Mouse (Mus musculus) kidney, postnatal 25 days (tissue): ENCODE results near the gene Exoc3l.
A peak's percentile ranks its signal among the peaks of the same experiment; 100 is the strongest.
"Not testable (repeated sequence)": the region's sequence is repeated elsewhere in the genome, so short reads cannot be mapped to it uniquely, and the experiment has no call there.

Experiments
- DNase-seq, 2 experiments: peaks; one replicate each; pipeline ENCODE4 v3.0.0; 2021; ENCODE audit warnings: mixed read lengths in 2 of 2

Gene Exoc3l

DNA sequence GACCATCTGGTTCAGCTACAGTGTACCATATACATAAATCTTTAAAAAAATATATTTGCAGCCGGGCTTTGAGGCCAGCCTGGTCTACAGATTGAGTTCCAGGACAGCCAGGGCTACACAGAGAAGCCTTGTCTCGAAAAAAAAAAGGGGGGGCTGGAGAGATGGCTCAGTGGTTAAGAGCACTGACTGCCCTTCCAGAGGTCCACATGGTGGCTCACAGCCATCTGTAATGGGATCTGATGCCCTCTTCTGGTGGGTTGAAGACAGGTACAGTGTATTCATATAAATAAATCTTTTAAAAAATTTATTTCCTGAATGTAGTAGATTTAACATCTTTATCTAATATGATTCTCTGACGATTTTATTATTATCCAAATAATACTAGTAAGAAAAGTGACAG is 4.1 kb downstream of the Exoc3l start:
- not testable (repeated sequence) for DNase-seq

- DNase-seq = not testable (repeated sequence)
Measured at GRCm38 (mm10) chr8:105291364-105291763, 4.5 kb downstream of the Exoc3l start.

GRCm38 (mm10) chr8:105290554-105291314 is 5.2 kb downstream of the Exoc3l start:
- peak; percentile 91 to 98 for DNase-seq

DNA sequence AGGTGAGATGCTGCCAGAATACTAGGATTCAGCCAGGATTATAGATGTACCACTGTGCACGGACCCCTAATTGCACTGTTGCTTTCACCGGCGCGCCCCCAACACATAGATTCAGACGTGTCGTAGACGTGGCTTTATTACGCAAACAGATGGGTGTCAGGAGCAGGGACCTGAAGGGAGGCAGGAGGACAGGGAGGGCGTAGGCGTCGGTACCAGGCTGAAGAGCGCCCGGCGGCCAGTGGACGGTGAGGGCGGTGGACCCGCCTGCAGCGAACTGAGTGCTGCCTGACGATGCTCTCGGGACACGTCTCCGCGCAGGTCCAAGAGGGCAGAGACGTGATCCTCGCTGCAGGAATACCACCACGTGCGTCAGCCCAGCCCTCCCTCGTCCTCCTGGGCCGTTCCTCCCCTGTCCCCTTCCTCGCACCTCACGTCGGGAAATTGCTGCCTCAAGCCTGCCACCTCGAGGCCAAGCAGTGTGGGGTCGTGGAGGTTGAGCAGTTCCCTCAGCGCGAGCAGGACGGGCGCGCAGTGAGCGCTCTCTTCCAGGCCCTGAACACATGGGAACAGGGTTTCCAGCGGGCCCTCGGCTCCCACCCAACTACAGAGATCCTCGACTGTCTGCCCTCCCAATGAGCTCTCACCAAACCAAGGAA is 6.0 kb downstream of the Exoc3l start, which contains the start of gene 4931428F04Rik:
4931428F04Rik (minus strand) TSS at position 60 of the 656 bp plus-strand sequence.
- peak; percentile 42 to 58 for DNase-seq

- peak; percentile 88 to 92 for DNase-seq
Measured at GRCm38 (mm10) chr8:105288958-105289732, 6.8 kb downstream of the Exoc3l start.

GRCm38 (mm10) chr8:105288231-105288630 is 7.7 kb downstream of the Exoc3l start:
- no peak for DNase-seq

- no peak for DNase-seq
Measured at GRCm38 (mm10) chr8:105286907-105287306, 9.0 kb downstream of the Exoc3l start.

- no peak for DNase-seq
Measured at GRCm38 (mm10) chr8:105285514-105285913, 10.4 kb downstream of the Exoc3l start.

DNA sequence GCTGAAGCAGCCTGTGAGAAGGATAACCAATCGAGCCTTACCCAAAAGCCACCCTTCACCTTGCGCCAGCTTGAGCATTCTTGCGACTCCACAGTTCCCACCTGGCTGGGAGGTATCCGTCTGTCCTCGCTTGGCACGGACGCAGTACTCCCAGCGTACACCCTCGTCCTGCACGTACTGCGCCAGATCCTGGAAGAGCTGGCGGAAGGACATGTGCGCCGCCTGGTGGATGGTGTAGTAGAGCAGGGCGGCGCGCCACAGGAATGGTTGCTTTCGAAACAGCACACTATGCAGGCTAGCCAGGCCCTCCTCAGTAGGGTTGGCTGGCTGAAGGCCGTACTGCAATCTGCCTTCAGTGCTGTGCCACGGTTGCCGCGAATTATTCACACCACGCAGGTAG is 12.8 kb downstream of the Exoc3l start:
- DNase-seq = peak; percentile 62 to 67

DNA sequence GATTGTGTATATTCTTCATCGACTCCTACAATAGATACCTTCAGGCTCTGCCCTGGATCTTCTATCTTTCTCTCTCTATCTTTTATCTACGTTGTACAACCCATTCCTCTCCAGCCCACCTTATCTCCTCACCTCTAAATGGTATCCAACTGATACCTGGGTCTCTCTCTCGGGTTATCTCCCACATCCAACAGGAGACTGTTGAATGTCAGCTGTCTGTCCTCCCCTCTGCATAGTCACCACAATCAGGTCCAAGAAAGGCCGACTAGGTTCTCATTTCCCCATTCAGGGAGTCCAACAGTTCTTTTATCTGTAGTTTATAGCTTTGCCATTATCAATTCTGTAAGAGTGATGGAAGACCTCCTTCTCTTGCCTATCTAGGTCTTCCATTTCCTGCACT is 13.7 kb downstream of the Exoc3l start:
- DNase-seq = no peak

- DNase-seq = no peak
Measured at GRCm38 (mm10) chr8:105281821-105282220, 14.1 kb downstream of the Exoc3l start.

DNA sequence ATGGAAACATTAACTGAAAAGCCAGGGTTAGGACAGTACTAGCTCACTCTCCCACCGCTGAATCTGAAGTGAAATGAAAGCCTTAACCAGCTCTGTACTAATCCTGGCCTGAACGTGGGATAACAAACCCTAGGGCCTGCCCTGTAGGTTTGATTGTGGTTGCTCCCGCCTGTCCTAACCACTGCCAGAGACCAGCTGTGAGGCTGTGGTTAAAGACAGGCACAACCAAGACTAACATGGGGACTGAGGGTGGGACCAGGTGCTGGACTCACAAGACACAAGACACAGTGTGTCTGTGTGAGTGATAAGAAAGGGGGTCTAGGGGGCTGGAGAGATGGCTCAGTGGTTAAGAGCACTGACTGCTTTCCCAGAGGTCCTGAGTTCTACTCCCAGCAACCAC is 15.3 kb downstream of the Exoc3l start:
- DNase-seq = no peak

GRCm38 (mm10) chr8:105278911-105279334 is 17.0 kb downstream of the Exoc3l start:
- DNase-seq = peak; percentile 90 to 94

GRCm38 (mm10) chr8:105276292-105277120 is 19.4 kb downstream of the Exoc3l start:
- peak; percentile 71 to 74 for DNase-seq

- DNase-seq = no peak
Measured at GRCm38 (mm10) chr8:105275840-105276239, 20.1 kb downstream of the Exoc3l start, which contains the start of gene Nol3. Nol3 (plus strand) TSS chr8:105276140.

GRCm38 (mm10) chr8:105275387-105275786 is 20.5 kb downstream of the Exoc3l start:
- DNase-seq = no peak

GRCm38 (mm10) chr8:105270916-105271186 is 25.1 kb downstream of the Exoc3l start:
- no peak for DNase-seq

- no peak for DNase-seq
Measured at GRCm38 (mm10) chr8:105270101-105270915, 25.6 kb downstream of the Exoc3l start.

GRCm38 (mm10) chr8:105269461-105269947 is 26.4 kb downstream of the Exoc3l start, which contains the start of gene Hsf4:
Hsf4 (plus strand) TSS chr8:105269801.
- DNase-seq = peak; percentile 66 to 88

DNA sequence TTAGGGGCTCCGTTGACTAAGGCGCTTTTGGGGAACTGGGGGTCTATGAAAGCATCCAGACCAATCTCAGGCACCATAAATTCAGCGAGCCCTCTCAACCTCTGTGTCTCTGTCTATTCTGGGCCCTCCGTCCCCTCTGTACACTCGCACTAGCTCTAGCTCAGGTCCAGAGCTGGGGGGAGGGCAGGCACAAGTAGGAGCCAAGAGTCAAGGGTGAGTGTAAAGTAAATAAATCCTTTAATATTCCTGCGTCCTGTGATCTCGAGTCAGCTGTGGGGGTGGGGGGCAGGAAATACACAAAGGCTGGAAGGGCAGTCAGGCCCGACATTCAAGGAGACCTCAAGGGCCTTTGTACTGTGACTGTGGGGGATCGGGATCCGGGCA is 26.8 kb downstream of the Exoc3l start:
- peak; percentile 43 to 62 for DNase-seq

DNA sequence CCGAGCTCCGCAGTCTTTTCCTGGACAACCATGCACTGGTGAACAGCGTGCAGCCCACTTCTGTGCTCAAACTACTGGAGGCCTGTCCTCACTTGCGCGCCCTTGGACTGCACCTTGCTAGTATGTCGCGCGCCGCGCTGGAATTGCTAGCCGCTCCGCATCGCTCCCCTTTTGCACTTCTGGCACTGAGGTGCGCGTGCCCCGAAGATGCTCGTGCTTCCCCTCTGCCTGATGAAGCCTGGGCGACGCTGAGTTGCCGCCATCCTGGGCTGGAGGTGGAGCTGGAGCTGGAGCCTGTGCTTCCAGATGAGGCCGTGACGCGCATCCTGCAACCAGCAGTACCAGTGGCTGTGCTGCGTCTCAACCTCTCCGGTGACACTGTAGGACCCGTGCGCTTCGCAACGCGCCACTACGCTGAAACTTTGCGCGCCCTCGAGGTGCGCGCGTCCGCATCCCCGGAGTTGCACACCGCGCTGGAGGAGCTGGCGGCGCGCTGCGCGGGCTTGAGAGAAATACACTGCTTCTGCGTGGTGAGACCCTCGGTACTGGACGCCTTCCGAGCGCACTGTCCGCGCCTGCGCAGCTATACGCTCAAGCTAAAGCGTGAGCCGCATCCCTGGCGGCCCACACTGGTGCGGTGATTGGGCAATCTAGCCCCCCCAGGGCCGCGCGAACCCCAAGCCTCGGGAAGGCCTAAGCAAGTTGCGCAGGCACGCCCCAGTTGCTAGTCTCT is 27.4 kb downstream of the Exoc3l start:
- peak in 1 of 2 experiments; percentile 55 for DNase-seq
